Mouse (Mus musculus) skeletal muscle tissue, postnatal 0 days (tissue): Measurements from ENCODE around the gene Egfem1. TPM values are rescaled to one million over a fixed set of nuclear protein-coding genes. Genes with fewer than 3 reads are reported as not detected.

Experiments used
- microRNA counts: library from miRNA; unstranded; fragments of <30 nt; microRNA quantifications from one replicate; lab custom pipeline; 2015
- microRNA-seq, 2 experiments: library from miRNA; unstranded; fragments of <30 nt; microRNA quantifications; one replicate each; pipeline ENCODE4; 2016
- polyA plus RNA-seq: library from polyadenylated mRNA; unstranded; fragments of >200 nt; fragmentation: Nextera tagmentation; extraction: Ambion mirVana; gene quantifications from 2 replicates; pipeline ENCODE4 v1.2.1, GENCODE M21; 2015

Gene Egfem1
- 0.85 and 0.87 TPM in 2 replicates for polyA plus RNA-seq

DNA sequence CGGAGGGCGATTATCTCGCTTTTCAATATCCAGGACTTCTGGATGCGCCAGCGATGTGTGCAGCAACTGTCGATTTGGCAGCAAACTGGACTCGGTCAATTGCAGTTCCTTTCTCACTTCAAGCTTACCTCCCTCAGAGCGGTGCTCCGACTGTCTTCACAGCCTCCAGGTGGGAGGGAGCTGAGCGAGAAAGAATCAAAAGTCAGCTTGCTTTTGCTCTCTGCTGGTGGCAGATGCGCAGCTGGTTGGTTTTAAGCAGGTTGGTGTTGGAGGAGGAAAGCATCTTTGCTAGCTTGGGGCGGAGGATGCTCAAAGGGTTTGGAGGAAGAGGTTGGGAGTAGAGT is at the start of gene Egfem1:
Gene Egfem1 (plus strand): TSS at position 72 of the 344 bp plus-strand sequence.

MicroRNAs within 50 kb of the gene (microRNA counts, 519-probe panel; counts per million panel counts)
- microRNA mmu-miR-551b (lab: Ali Mortazavi, UCI), result 296 counts per million, percentile 58 among the panel's probes with 10 or more counts

Small RNA genes lying within 50 kb of the gene (microRNA-seq; reads per million reads assigned to microRNA genes)
- gene Mir21b (0 reads per million in 2 experiments), gene Mir551b (0.42 to 1.0 reads per million in 2 experiments)

Other genes starting within 250 kb of the Egfem1 start
- not detected in 2 replicates for gene Gm1527, start 189.4 kb upstream of the Egfem1 start, polyA plus RNA-seq